Mouse (Mus musculus) kidney, adult 11 months (tissue): ENCODE measurements at regions not wholly inside any gene's neighbourhood (a gene's known extent, or its start where the extent isn't known, plus 50 kb on each side); places are given as distances from the start of the nearest gene placed in this dataset.

Source experiments
- DNase-seq: peaks from one replicate; pipeline ENCODE4 v3.0.0; 2022

- DNase-seq = no peak
Observed at GRCm38 (mm10) chr1:181302151-181302550, 50.3 kb upstream of the Cnih3 start.
